In the genomic region with DNA sequence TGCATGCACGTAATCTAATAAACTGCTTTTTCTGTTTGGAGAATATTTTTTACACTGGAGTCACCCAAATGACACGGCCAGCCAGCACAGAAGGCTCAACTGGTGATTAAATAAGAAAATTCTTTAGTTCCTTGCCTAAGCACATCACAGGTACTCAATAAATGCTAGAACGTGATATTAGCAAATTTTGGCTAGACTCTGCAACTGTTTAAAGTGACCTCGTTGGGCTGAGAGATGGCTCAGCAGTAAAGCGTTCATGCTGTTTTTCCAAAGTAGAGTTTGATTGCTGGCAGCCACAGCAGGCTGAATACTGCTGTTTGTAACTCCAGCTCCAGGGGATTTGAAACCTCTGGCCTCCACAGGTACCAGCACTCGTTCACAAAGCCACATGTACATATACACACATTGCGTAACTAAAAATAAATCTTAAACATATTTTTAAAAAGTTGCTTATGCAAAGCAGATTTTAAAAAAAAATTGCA, we compare ENCODE assay signal across 8 mouse cellular contexts. TPM values are rescaled to one million over a fixed set of nuclear protein-coding genes. Genes with fewer than 3 reads are reported as not detected.
DNase-seq lines count a peak whose midpoint lies in the region; ATAC-seq and TF ChIP-seq lines count a peak whose summit lies in the region.

No protein-coding gene starts in this region.

- intact Hi-C loops in gastrocnemius, postnatal 36 days (cut with DNase I), result no loop called here

- H3K9ac ChIP-seq in embryonic facial prominence, embryonic 15.5 days, result peak overlapping the region; percentile 89
- H3K9ac ChIP-seq in intestine, embryonic 16.5 days (ENCODE audit: low read depth, low read length), result peak overlapping the region; percentile 65
- peak overlapping the region; percentile 93 for H3K9ac ChIP-seq in midbrain, postnatal 0 days (replicated peaks; ENCODE audit: low read length, poor library complexity, severe bottlenecking)

- H3K27ac ChIP-seq in kidney, adult 2 months (ENCODE audit: insufficient read depth, low read depth, low read length), result peak overlapping the region; percentile 34
- H3K27ac ChIP-seq in embryonic facial prominence, embryonic 15.5 days (replicated peaks), result peak overlapping the region; percentile 100
- peak overlapping the region; percentile 98 for H3K27ac ChIP-seq in intestine, embryonic 16.5 days (ENCODE audit: low read length)
- H3K27ac ChIP-seq in midbrain, postnatal 0 days (ENCODE audit: low read depth, low read length), result peak overlapping the region; percentile 95

- 13% methylated on average over 7 of the region's 7 CpGs for WGBS in kidney, adult 2 months
- 23% methylated on average over 7 of the region's 7 CpGs for WGBS in embryonic facial prominence, embryonic 15.5 days
- 31% methylated on average over 7 of the region's 7 CpGs for WGBS in intestine, embryonic 16.5 days
- WGBS in midbrain, postnatal 0 days, result 41% methylated on average over 7 of the region's 7 CpGs

- peak overlapping the region; percentile 95 for H3K4me3 ChIP-seq in kidney, adult 2 months (ENCODE audit: insufficient read depth, low read depth, low read length)
- H3K4me3 ChIP-seq in embryonic facial prominence, embryonic 15.5 days (replicated peaks), result peak overlapping the region; percentile 96
- peak overlapping the region; percentile 79 for H3K4me3 ChIP-seq in intestine, embryonic 16.5 days (ENCODE audit: low read length)
- peak overlapping the region; percentile 98 for H3K4me3 ChIP-seq in midbrain, postnatal 0 days (ENCODE audit: low read depth, low read length)

- TF ChIP-seq POLR2A in kidney, adult 2 months (IDR thresholded peaks at IDR 0.05; ENCODE audit: low read depth, low read length), result no peak

- no peaks in the 10 kb centered on the region for H3K36me3 ChIP-seq in kidney, adult 2 months (ENCODE audit: control insufficient read depth, insufficient read depth, low read length)
- no peaks in the 10 kb centered on the region for H3K36me3 ChIP-seq in embryonic facial prominence, embryonic 15.5 days
- H3K36me3 ChIP-seq in intestine, embryonic 16.5 days (ENCODE audit: control insufficient read depth, insufficient read depth, low read length), result 0 out of 2 replicates have a peak, but pooled peaks cover 2% of the 10 kb centered on the region
- no peaks in the 10 kb centered on the region for H3K36me3 ChIP-seq in midbrain, postnatal 0 days (ENCODE audit: insufficient read depth, low read length)

- H3K4me2 ChIP-seq in embryonic facial prominence, embryonic 15.5 days (replicated peaks), result peak overlapping the region; percentile 56
- H3K4me2 ChIP-seq in intestine, embryonic 16.5 days (ENCODE audit: low read depth, low read length), result peak overlapping the region; percentile 63
- peak overlapping the region; percentile 67 for H3K4me2 ChIP-seq in midbrain, postnatal 0 days (ENCODE audit: low read depth, low read length, poor library complexity, severe bottlenecking)

- peaks cover 11% of the 10 kb centered on the region for H3K4me1 ChIP-seq in kidney, adult 2 months (ENCODE audit: control insufficient read depth, insufficient read depth, low read length)
- H3K4me1 ChIP-seq in embryonic facial prominence, embryonic 15.5 days, result peaks cover 10% of the 10 kb centered on the region; the same call in 1 of the 2 replicates
- H3K4me1 ChIP-seq in intestine, embryonic 16.5 days (ENCODE audit: control insufficient read depth, insufficient read depth, low read length), result 0 out of 2 replicates have a peak, but pooled peaks cover 8% of the 10 kb centered on the region
- H3K4me1 ChIP-seq in midbrain, postnatal 0 days (ENCODE audit: insufficient read depth, low read length), result peaks cover 8% of the 10 kb centered on the region; the same call in 1 of the 2 replicates

- TF ChIP-seq CTCF in kidney, adult 2 months (conservative IDR thresholded peaks at IDR 0.05; ENCODE audit: insufficient read depth, insufficient read length, low read depth, low read length), result no peak
- no peak for TF ChIP-seq CTCF in midbrain, postnatal 0 days (IDR thresholded peaks at IDR 0.05)

- H3K27me3 ChIP-seq in kidney, adult 2 months (replicated peaks; ENCODE audit: control insufficient read depth, insufficient read depth, low read length), result no peaks in the 10 kb centered on the region
- H3K27me3 ChIP-seq in embryonic facial prominence, embryonic 15.5 days, result no peaks in the 10 kb centered on the region
- no peaks in the 10 kb centered on the region for H3K27me3 ChIP-seq in intestine, embryonic 16.5 days (replicated peaks; ENCODE audit: control insufficient read depth, insufficient read depth, low read length)
- H3K27me3 ChIP-seq in midbrain, postnatal 0 days (ENCODE audit: insufficient read depth, low read length), result no peaks in the 10 kb centered on the region

- no peak for DNase-seq in kidney, adult 2 months
- no peak for DNase-seq in kidney, adult 9 months
- DNase-seq in ES-CJ7 (ENCODE audit: low read depth, low spot score), result peak; percentile 21
- no peak for DNase-seq in midbrain, postnatal 0 days (ENCODE audit: low spot score)
- DNase-seq in gastrocnemius, postnatal 36 days, result no peak
- no peak for DNase-seq in right cerebral cortex, postnatal 25 days

- H3K9me3 ChIP-seq in embryonic facial prominence, embryonic 15.5 days (replicated peaks), result no peaks in the 10 kb centered on the region
- no peaks in the 10 kb centered on the region for H3K9me3 ChIP-seq in intestine, embryonic 16.5 days (ENCODE audit: control insufficient read depth, low read length)
- H3K9me3 ChIP-seq in midbrain, postnatal 0 days (ENCODE audit: low read length), result no peaks in the 10 kb centered on the region

- no peak for ATAC-seq in embryonic facial prominence, embryonic 15.5 days (ENCODE audit: insufficient number of reproducible peaks, low FRiP score, low TSS enrichment, low read depth)
- ATAC-seq in intestine, embryonic 16.5 days, result peak; percentile 16; the same call in 1 of the 2 replicates
- ATAC-seq in midbrain, postnatal 0 days (ENCODE audit: low FRiP score), result peak; percentile 6; the same call in 1 of the 2 replicates

RNA-seq across cellular contexts. Expression of a gene that starts 0.6 kb away (rescaled TPM):
- 17.7 and 19.7 TPM in 2 replicates for polyA plus RNA-seq in kidney, adult 2 months (2012; rRNA removed)
- polyA plus RNA-seq in embryonic facial prominence, embryonic 15.5 days (2015; fragmentation: Nextera tagmentation; extraction: Ambion mirVana), result 62.8 and 65.8 TPM in 2 replicates
- 63.6 and 68.3 TPM in 2 replicates for polyA plus RNA-seq in intestine, embryonic 16.5 days (2015; fragmentation: Nextera tagmentation; extraction: Ambion mirVana)
- total RNA-seq in midbrain, postnatal 0 days (2014; rRNA removed), result 55.6 and 63.2 TPM in 2 replicates
- polyA plus RNA-seq in midbrain, postnatal 0 days (2015; fragmentation: Nextera tagmentation; extraction: Ambion mirVana), result 61.5 and 67.0 TPM in 2 replicates
- total RNA-seq in gastrocnemius, postnatal 36 days (2021), result 10 to 100 TPM; 11.1 to 14.1 TPM

Comparison
In these comparisons a context has a peak if more than half of its experiments do, and no peak if none do; other contexts are left out.
1. H3K27ac ChIP-seq: peak in every context shown above with its lines; median percentile 100 in embryonic facial prominence, embryonic 15.5 days; 98 in intestine, embryonic 16.5 days; 95 in midbrain, postnatal 0 days; 34 in kidney, adult 2 months.